13 mouse cellular contexts compared by ENCODE assay signal in genomic region chr5:119981111-119981807, GRCm38 (mm10).
DNase-seq lines count a peak whose midpoint lies in the region; ATAC-seq lines count a peak whose summit lies in the region.
"Had no signal": no experiment of that assay in that cellular context is flagged by ENCODE, and none has a peak within 500 bp of the region (broad histone marks: within the 10 kb centered on the region; RNA-seq: fewer than 3 reads in every experiment).

No protein-coding gene starts in this region.

- no peak overlapping the region for H3K9ac ChIP-seq in forebrain, embryonic 13.5 days
- no peak overlapping the region for H3K9ac ChIP-seq in forebrain, embryonic 11.5 days (ENCODE audit: low read length)
- H3K9ac ChIP-seq in midbrain, embryonic 14.5 days (replicated peaks; ENCODE audit: low read length): no peak overlapping the region
- no peak overlapping the region for H3K9ac ChIP-seq in midbrain, embryonic 11.5 days (ENCODE audit: low read length)
- H3K9ac ChIP-seq: heart, embryonic 13.5 days; neural tube, embryonic 12.5 days had no signal

- peak; percentile 69 for ATAC-seq in forebrain, embryonic 13.5 days
- ATAC-seq in forebrain, embryonic 11.5 days (replicated peaks; ENCODE audit: low FRiP score): no peak
- ATAC-seq in midbrain, embryonic 14.5 days (ENCODE audit: low FRiP score, low TSS enrichment): no peak
- no peak for ATAC-seq in midbrain, embryonic 11.5 days (ENCODE audit: low FRiP score)

- no peak overlapping the region for H3K4me2 ChIP-seq in forebrain, embryonic 13.5 days
- no peak overlapping the region for H3K4me2 ChIP-seq in forebrain, embryonic 11.5 days (ENCODE audit: low read depth, low read length, severe bottlenecking)
- no peak overlapping the region for H3K4me2 ChIP-seq in midbrain, embryonic 14.5 days (ENCODE audit: low read length)
- H3K4me2 ChIP-seq in midbrain, embryonic 11.5 days: no peak overlapping the region
- H3K4me2 ChIP-seq: heart, embryonic 13.5 days; neural tube, embryonic 12.5 days had no signal

- whole genome bisulfite sequencing in forebrain, embryonic 13.5 days: 65% methylated on average over 18 of the region's 18 CpGs
- 78% methylated on average over 18 of the region's 18 CpGs for WGBS in forebrain, embryonic 11.5 days
- 70% methylated on average over 18 of the region's 18 CpGs for WGBS in midbrain, embryonic 14.5 days
- 87% methylated on average over 16 of the region's 18 CpGs for WGBS in midbrain, embryonic 11.5 days

- H3K36me3 ChIP-seq in forebrain, embryonic 13.5 days (ENCODE audit: poor library complexity, severe bottlenecking): no peaks in the 10 kb centered on the region
- H3K36me3 ChIP-seq in forebrain, embryonic 11.5 days (ENCODE audit: control insufficient read depth, insufficient read depth, low read length): no peaks in the 10 kb centered on the region
- H3K36me3 ChIP-seq in midbrain, embryonic 14.5 days (ENCODE audit: control insufficient read depth, insufficient read depth, low read length): no peaks in the 10 kb centered on the region
- H3K36me3 ChIP-seq in midbrain, embryonic 11.5 days (ENCODE audit: control insufficient read depth, insufficient read depth, low read length): no peaks in the 10 kb centered on the region
- H3K36me3 ChIP-seq: heart, embryonic 13.5 days; neural tube, embryonic 12.5 days had no signal

- peaks cover 7% of the 10 kb centered on the region; the same call in 1 of the 2 replicates for H3K4me1 ChIP-seq in forebrain, embryonic 13.5 days
- H3K4me1 ChIP-seq in forebrain, embryonic 11.5 days (replicated peaks; ENCODE audit: control insufficient read depth, insufficient read depth, low read length): no peaks in the 10 kb centered on the region
- H3K4me1 ChIP-seq in midbrain, embryonic 14.5 days (ENCODE audit: control insufficient read depth, insufficient read depth, low read length): no peaks in the 10 kb centered on the region
- no peaks in the 10 kb centered on the region for H3K4me1 ChIP-seq in midbrain, embryonic 11.5 days (ENCODE audit: control insufficient read depth, insufficient read depth, low read length)

- no peaks in the 10 kb centered on the region for H3K9me3 ChIP-seq in forebrain, embryonic 13.5 days (replicated peaks)
- no peaks in the 10 kb centered on the region for H3K9me3 ChIP-seq in forebrain, embryonic 11.5 days (ENCODE audit: control insufficient read depth, low read length)
- no peaks in the 10 kb centered on the region for H3K9me3 ChIP-seq in midbrain, embryonic 14.5 days (ENCODE audit: control insufficient read depth, low read length)
- H3K9me3 ChIP-seq in midbrain, embryonic 11.5 days (ENCODE audit: control insufficient read depth, low read length): no peaks in the 10 kb centered on the region
- H3K9me3 ChIP-seq: heart, embryonic 13.5 days; neural tube, embryonic 12.5 days had no signal

- no peak overlapping the region for H3K4me3 ChIP-seq in forebrain, embryonic 13.5 days
- no peak overlapping the region for H3K4me3 ChIP-seq in forebrain, embryonic 11.5 days (ENCODE audit: low read depth, low read length)
- no peak overlapping the region for H3K4me3 ChIP-seq in midbrain, embryonic 14.5 days (replicated peaks; ENCODE audit: low read depth, low read length)
- no peak overlapping the region for H3K4me3 ChIP-seq in midbrain, embryonic 11.5 days (ENCODE audit: low read depth, low read length)
- H3K4me3 ChIP-seq: heart, embryonic 13.5 days; neural tube, embryonic 12.5 days had no signal

- no peaks in the 10 kb centered on the region for H3K27me3 ChIP-seq in forebrain, embryonic 13.5 days
- H3K27me3 ChIP-seq in forebrain, embryonic 11.5 days (ENCODE audit: control insufficient read depth, insufficient read depth, low read length): no peaks in the 10 kb centered on the region
- H3K27me3 ChIP-seq in midbrain, embryonic 14.5 days (ENCODE audit: control insufficient read depth, insufficient read depth, low read length): no peaks in the 10 kb centered on the region
- no peaks in the 10 kb centered on the region; the same call in 1 of the 2 replicates for H3K27me3 ChIP-seq in midbrain, embryonic 11.5 days (ENCODE audit: control insufficient read depth, insufficient read depth, low read length)
- H3K27me3 ChIP-seq: neural tube, embryonic 12.5 days had no signal

- peak overlapping the region; percentile 66 for H3K27ac ChIP-seq in forebrain, embryonic 13.5 days
- H3K27ac ChIP-seq in forebrain, embryonic 11.5 days (ENCODE audit: low read depth, low read length): no peak overlapping the region
- no peak overlapping the region for H3K27ac ChIP-seq in midbrain, embryonic 14.5 days (replicated peaks; ENCODE audit: low read depth, low read length)
- H3K27ac ChIP-seq in midbrain, embryonic 11.5 days (ENCODE audit: low read depth, low read length): no peak overlapping the region
- H3K27ac ChIP-seq: heart, embryonic 13.5 days; neural tube, embryonic 12.5 days had no signal

- DNase-seq in forebrain, embryonic 11.5 days (ENCODE audit: low spot score): no peak
- DNase-seq in midbrain, embryonic 14.5 days: peak; percentile 35
- no peak for DNase-seq in midbrain, embryonic 11.5 days (ENCODE audit: low spot score, missing footprints)
- peak; percentile 28 to 47 for DNase-seq in frontal cortex, postnatal 36 days (ENCODE audit: low spot score in 2 of 2)
- DNase-seq in right cerebral cortex, postnatal 25 days: peak; percentile 34
- DNase-seq in c-Kit-positive CD71-positive TER-119-positive erythroid progenitor cells, embryonic 14.5 days (ENCODE audit: low spot score): no peak
- DNase-seq in kidney, adult 11 months: no peak
- DNase-seq: adrenal gland, postnatal 10 days; kidney, adult 2 months; liver had no signal

Comparison
In these comparisons a context has a peak if more than half of its experiments do, and no peak if none do; other contexts are left out.
1. DNase-seq: peak in midbrain, embryonic 14.5 days (single experiment), frontal cortex, postnatal 36 days (2 of 2) and right cerebral cortex, postnatal 25 days (single experiment); none in forebrain, embryonic 11.5 days (single experiment), midbrain, embryonic 11.5 days (single experiment), c-Kit-positive CD71-positive TER-119-positive erythroid progenitor cells, embryonic 14.5 days (single experiment) and kidney, adult 11 months (single experiment).